Mouse (Mus musculus): ENCODE results near the gene Fgf12. TPM values are rescaled to one million over a fixed set of nuclear protein-coding genes. Genes with fewer than 3 reads are reported as not detected.

Gene Fgf12
- polyA plus RNA-seq (2012; rRNA removed): 36.3 and 40.6 TPM in 2 replicates

DNA sequence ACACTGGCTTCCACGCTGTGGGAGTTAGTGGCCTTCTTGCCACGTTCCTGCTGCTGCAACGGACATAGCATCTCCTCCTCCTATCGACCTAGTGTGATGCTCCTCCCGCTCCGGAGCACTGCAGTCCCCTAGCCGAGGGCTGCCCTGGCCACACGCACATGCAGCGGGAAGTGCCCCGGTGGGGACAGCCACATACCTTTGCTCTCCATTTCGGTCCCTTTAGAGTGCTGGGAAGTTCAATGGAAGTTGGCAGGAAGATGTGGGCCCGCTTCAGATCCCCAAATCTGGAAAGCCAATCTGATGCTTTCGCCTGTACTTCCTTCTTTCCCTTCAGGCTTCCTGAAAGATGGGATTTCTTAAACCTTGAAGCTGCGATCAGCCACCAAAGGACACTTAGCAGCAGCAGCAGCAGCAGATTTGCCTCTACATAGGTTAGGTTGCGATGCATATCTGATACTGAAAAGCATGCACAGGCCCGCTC is at the start of gene Fgf12:
TSS of gene Fgf12 (minus strand) at position 431 of the 481 bp plus-strand sequence.

Other genes with a start within 250 kb of the Fgf12 start
- 36.2 and 37.7 TPM in 2 replicates for gene Mb21d2, start 176.6 kb upstream of the Fgf12 start, polyA plus RNA-seq (2012; rRNA removed)

All from central nervous system, embryonic 18 days (tissue).